Mouse (Mus musculus) T-cell, adult 2 months (primary cell): ENCODE measurements around the gene Ifitm6.
"Not testable (repeated sequence)": the region's sequence is repeated elsewhere in the genome, so short reads cannot be mapped to it uniquely, and the experiment has no call there.

Source experiments
- DNase-seq: peaks from one replicate; pipeline ENCODE4 v3.0.0; 2022; ENCODE audit warnings: low spot score

Gene Ifitm6

DNA sequence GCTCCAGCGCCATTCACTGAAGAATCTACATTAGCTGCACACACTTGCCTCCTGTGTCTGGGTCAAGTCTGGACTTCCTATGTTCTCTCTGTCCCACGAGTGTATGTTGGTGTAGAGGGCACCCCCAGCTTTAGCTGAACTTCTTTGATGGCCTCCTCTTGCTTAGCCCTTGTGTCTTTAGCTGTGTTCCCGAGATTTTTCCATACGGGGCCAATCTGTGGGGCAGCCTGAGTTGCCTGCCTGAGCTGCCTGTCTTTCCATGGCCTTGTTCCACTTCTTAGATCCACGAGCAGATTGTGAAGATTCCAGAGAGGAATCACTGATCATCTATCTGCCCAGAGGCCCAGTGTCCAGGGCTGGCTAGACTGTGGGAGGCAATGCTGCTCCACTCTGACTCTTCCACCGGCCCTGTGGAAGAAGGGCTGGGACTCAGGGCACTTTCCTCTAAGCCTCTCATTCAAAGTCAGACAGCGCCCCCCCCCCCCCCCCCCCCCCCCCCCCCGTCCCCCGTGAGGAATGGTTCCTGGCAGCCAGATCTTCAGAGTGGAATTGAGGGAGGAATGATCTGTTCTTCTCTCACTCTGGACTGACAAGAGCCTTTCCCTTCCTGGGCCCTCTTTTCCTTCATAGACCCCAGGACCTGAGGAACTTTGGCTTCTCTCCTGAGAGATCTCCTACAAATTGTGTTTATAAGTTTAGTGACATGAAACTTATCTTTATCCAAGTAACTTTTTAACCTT lies 23.3 kb upstream of the Ifitm6 start:
- DNase-seq: no peak

DNA sequence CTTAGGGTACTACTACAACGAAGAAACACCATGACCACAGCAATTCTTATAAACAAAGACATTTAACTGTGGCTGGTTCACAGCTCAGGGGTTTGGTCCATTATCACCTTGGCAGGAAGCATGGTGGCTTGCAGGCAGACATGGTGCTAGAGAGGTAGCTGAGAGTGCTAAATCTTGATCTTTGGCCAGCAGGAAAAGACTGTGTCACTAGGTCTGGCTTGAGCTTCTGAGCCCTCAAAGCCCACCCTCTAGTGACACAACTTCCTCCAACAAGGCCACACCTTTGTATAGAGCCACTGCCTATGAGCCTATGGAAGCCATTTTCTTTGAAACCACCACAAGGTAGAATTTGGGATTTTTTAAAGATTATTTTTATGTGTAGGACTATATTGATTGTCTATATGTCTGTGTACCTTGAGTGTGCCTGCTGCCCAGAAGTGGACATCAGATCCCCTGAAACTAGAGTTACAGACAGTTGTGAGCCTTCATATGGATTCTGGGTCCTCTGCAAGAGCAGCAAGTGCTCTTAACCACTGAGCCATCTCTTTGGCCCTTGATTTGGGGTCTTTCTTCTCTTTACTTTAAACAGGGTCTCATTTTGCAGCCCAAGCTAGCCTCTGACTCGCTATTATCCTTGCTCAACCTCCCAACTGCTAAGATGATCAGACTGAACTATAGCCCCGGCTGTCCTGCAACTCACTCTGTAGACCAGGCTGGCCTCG lies 21.8 kb upstream of the Ifitm6 start:
- no peak for DNase-seq

DNA sequence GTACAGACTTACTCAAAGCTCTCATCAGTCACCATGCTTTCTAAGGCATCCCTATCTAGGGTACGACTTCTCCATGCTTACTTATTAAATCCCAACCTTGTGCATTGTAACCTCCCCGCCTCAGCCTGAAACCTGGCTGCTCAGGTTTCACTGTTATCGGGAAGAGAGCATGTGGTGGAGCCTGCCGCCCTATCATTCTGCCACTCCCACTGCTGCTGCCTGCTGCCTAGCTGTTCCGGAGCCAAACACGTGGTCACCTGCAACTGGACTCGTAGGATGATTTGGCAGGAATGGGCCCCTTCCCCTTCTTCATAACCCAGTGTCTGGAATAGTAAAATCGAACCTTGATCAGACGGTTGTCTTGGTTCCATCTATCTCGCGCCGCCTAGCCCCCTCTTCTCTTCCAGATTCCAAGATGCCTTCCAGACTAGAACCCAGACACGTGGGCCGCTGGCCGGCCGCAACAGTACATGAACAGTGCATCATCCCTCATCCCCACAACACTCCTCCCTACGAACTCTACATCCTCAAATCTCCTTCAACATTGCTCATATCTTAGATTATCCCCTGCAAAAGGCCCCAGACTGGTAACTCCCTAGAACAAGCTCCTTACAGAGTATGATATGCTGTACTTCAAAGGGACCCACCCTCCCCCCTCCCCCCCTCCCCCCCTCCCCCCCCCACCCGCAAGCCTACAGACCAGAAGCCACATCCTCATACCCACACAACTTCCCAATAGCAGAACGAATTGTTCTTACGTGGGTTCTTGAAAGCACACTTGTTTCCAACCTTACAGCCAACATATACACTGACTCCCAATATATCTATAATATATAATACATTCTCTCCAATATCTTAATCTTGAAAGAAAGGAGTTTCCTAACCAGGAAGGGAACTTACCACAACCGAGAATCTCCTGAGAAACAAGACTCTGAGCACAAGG lies 20.6 kb upstream of the Ifitm6 start:
- no peak for DNase-seq

DNA sequence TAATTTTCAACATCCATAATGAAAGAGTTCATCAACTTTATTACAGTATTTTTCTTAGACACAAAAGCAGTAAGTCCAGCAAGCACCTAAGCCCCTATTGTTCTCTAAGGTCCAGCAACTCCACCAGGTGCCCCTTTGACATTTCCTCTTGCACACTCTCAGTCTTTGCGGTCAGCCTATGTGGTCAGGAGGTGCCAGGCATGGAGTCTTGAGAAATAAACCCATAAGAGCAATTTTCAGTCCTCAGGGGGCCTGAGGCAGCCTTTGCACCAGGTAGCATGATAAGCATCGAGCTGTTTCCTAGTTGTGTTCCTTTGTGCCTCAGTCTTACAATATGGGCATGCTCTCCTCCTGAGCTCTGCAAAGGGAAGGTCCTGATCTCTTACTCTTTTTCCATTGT lies 18.9 kb upstream of the Ifitm6 start:
- not testable (repeated sequence) for DNase-seq

DNA sequence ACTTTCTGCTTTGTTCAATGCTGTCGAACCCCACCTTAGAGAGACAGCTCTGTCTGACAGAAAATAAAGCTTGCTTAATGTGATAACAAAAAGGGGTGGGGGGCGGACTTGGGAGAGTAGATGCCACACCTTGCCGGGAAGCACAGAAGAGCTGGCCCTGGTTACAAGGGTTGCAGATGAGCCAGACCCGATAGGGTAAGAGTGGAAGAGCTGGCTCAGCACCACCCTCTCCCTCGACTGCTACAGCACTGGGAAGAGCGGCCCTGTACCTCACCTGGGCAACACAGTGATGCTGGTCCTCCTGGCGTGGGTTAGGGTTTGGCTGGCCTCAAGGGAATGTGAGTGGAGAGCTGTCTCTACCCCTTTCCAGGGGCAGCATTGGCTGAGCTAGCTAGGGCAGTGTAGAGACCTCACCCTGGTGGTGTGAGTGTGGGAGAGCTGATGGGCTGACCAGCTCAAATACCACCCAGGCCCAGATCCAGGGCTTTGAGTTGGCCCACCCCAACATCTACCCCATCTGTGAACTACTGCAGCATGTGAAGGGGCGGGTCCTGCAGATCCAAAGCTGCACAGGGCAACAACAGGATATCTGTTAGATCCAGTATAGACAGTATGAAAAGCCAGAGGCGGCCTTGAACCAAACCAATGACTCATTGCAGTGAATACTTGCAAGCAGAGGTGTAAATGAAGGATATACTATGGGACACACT lies 14.9 kb upstream of the Ifitm6 start:
- DNase-seq: no peak

DNA sequence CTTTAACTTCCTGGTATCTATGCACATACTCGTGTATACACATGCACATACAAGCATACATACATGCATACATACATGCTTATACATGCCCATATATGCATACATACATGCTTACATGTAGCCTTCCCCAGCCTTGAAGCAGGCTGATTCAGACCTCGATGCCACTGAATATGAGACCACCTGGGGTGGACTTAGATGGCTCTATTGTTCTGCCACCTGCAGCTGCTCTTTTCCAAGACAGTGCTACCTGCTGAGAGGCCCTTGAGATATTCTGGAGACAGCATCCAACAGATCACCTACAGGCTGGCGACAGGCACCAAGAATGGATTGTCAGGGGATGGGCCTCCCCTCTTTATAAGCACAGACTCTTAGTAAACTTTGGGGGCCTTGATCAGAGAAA lies 12.7 kb upstream of the Ifitm6 start:
- no peak for DNase-seq

DNA sequence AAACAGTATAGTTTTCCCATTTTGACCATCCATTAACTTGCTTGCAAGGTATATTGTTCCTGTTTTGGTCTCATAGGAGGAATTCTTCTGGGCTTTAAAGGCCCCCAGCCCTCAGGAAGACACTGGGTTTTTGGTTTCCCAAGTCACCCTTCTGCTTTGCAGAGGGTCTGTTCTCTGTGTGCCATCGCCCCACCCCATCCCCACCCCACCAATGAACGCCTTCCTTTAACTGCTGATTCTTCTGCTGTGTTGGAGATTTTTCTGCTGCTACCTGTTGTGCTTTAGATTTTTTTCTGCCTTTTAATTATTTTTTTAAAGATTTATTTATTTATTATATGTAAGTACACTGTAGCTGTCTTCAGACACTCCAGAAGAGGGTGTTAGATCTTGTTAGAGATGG lies 11.1 kb upstream of the Ifitm6 start, which contains the start of gene Gm17387:
TSS of gene Gm17387 (plus strand) at position 301 of the 400 bp plus-strand sequence.
- no peak for DNase-seq

DNA sequence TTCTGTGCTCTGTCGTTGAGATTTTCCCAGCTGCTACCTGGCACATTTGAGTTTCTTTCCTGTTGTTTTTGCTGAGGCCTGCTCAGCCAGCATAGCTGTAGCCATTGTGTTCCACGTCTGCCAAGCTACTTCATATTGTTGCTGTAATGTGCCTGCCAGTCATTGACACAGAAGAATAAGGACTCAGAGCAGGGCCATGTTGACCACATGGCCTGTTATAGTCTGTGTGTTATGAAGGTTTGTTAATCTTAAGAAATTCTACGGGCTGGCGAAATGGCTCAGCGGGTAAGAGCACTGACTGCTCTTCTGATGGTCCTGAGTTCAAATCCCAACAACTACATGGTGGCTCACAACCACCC lies 9.0 kb upstream of the Ifitm6 start:
- no peak for DNase-seq

DNA sequence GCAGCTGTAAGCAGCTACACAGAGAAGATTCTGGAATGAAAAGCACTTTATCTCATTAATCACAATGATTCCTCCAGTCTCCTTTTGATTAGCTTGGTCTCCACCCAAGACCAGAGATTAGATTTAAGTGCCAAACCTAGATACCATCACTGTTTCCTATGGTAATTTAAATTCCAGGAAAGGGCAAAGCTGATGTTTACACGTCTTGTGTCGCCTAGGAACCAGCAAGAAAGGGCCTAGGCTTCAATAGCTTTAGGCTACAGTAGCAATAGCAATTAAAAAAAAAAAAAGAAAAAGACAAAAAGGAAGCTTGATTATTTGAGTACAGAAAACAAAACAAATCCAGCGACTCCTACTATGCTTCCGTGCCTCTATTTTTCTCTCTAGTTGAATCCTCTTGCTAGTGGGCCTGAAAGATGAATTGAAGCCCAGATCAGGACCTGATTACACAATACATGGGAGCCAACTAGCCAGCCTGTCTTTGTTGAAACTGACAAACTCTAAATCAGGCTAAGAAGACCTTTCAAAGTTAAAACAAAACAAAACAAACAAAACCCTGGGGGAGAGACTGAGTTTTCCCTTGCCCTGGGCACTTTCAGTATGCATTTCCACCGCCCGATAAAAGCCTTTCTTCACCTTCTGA lies 8.5 kb upstream of the Ifitm6 start:
- DNase-seq: no peak

DNA sequence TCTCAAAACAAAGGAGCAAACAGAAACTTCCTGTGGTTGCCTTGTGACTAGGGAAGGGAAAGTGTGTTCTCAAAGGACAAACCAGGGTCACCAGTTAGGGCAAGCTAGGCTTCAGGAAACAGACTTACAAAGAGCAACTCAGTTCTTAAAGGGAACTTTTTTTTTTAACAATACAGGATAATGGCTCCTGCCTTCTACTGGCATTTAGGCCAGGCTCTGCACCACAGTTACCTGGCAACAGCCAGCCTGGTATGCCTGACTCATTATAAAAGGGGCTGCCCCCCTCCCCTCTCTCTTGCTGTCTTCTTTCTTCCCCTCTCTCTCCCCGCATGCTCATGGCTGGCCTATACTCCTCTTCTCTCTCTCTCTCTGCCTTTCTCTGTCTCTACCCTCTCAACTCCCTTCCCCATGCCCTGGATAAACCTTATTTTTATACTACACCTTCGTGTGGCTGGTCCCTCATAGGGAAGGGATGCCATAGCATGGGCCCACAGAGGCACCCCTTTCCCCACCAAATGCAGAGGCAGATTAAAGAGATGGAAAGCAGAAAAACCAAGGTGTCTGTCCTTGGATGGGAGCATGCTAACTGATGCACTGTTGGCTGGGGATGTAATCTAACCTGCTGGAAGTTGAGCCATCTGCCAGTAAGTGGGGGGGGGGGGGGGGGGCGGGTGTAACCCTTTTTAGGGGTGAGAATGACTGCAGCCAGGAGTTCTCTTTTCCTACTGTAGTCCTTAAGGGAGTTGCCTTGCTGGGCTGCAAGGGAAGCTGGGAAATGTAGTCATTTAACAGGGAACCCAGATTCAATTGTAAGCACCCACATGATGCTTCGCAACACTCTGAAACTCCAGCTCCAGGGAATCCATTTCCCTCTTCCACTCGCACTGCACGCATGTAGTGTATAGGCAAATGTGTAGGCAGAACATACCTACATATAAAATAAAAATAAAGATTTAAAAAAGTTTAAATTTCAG lies 7.4 kb upstream of the Ifitm6 start:
- no peak for DNase-seq

DNA sequence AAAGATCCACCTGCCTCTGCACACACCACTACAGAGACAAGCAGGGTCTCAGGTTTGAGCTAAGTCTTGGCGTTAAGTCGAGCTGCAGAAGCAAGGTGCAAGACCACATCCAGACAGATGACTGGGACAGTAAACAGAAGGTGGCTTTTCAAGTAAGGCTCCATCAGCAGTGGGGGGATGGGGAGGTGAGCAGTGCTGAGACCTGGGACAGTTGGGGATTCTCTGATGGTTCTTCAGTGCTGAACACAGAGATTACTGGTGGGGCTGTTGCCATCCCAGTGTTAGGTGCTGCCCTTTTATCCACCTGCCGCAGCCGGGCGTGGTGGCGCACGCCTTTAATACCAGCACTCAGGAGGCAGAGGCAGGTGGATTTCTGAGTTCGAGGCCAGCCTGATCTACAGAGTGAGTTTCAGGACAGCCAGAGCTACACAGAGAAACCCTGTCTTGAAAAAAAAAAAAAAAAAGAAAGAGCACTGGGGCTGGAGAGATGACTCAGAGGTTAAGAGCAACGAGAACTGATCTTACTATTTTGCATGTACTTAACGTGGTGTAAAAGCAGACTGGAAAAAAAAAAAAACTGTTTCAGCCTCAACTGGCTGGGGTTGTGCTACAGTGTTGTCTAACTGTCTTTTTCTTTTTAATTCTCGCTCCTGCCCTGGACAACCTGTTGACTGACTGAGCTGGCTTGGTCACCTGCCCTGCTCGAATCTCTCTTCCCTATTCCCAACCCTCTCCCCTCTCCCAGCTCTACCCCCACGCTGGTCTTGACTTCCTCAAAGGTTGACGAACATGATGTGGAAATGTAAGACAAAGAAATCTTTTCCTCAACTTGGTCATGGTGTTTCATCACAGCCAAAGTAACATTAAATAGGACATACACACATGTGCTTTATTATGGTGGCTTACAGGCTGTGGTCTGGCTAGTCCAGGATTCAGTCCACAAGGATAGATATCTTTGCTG lies 4.0 kb upstream of the Ifitm6 start:
- DNase-seq: no peak

DNA sequence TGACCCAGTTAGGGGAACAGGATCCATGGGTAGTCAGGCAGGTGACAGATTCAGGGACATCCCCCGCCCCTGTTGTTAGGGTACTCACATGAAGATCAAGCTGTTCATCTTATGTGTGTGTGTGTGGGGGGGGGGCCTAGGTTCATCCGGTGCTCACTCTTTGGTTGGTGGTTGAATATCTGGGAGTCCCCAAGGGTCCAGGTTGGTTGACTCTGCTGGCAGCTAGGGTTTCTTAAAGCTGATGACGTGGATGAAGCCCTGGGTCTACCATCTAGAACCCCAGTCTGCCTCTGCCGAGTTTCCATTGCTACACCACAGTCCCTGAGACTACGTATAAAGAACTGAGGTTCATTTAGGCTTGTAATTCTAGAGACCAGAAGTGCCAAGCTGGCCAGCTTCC lies 1.3 kb upstream of the Ifitm6 start:
- DNase-seq: no peak

DNA sequence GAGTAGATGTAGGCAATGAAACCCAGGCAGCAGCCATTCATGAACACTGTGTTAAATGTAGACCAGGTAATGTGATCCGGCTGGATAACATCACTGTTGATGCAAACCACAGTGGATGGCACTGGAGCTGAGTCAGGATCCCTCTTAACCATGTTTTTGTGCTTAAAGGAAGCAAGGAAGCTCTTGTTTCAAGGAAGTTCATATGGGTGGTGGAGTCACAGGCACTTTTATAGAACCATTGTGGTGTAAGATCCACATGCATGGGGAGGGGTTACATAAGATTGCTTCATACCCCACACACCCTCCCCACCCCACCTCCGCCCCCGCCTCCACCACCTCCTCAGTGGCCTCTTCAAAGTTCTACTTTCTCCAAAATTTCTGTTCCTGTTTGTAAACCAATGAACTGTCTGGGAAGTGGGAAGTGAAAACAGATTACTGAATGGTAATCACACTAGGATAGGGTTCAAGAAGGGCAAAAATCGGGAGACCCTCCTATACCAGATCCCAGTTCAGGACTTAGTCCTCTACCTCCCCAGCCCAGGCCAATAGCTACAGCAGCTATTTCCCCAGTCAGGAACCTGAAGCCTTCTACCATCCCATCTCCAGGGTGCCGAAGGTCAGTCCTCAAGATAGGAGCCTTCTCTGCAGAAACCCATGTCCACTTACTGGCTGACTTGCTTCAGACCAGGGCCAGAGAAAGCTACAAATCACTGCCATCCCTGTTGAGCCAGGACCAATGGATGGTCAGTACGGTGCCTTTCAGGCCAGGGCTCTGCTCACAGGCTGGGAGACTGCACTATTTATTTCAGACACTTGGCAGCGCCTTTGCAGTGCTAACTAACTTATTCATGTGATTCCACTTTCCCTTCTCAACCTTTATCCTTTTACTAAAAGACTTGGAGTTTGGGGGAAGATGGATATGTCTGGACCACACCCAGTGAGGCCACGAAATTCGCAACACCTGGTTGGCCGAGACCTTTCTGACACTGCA lies 722 bp downstream of the Ifitm6 start:
- DNase-seq: no peak

DNA sequence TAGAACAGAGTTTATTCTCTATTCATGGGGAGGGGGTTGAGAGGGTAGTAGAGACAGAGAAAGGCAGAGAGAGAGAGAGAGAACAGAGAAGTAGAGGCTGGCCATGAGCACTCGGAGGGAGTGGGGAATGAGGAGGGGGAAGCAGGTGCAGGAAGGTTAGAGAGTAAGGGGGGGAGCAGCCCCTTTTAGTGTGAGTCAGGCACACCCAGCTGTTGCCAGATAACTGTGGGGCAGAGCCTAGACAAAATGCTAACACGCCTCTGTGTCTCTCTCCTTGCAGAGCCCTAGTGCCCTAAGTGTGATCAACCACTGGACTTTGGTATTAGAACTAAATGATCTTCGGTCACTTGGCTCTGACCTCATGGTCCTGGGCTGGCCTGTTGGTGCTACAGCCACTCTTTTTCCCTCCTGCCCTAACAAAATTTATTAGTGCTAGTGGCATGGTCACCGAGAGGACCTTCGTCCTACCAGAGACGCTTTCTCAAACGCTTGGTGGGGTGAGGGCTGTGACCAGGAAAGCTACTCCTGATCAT lies 6.4 kb downstream of the Ifitm6 start:
- DNase-seq: no peak

DNA sequence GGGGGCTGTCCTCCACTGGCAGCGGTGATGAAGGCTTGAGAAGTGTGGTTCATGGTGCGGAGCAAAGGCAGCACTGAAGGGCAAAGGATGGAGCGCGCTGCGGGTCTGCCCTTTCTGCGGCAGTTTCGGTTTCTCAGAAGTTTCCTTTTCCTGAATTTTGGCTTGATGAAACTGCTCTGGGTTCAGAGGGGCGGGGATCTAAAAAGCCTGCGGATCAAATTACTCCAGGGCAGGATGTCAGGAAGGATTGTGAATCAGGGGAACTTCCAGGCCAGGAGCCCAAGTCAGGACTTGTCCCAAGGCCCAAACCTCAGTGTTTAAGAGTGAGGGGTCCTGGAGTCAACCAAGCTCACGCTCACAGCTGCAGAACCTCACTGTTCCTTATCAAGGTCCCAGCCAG lies 7.1 kb downstream of the Ifitm6 start, which contains the start of gene Ifitm3:
TSS of gene Ifitm3 (minus strand) at position 178 of the 400 bp plus-strand sequence.
- no peak for DNase-seq

DNA sequence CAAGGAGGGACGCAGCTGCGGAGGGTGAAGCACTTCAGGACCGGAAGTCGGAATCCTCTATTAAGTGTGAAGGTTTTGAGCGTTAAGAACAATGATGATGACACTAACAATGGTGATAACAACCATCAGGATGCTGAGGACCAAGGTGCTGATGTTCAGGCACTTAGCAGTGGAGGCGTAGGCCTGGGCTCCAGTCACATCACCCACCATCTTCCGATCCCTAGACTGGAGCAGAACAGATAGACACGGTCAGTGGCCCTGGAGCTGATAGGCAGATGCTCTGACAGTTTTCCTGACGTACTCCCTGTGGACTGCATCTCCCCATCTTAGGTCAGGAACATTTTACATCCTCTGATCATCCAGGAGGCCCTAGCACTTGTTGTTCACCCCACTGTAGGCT lies 8.1 kb downstream of the Ifitm6 start:
- DNase-seq: no peak

DNA sequence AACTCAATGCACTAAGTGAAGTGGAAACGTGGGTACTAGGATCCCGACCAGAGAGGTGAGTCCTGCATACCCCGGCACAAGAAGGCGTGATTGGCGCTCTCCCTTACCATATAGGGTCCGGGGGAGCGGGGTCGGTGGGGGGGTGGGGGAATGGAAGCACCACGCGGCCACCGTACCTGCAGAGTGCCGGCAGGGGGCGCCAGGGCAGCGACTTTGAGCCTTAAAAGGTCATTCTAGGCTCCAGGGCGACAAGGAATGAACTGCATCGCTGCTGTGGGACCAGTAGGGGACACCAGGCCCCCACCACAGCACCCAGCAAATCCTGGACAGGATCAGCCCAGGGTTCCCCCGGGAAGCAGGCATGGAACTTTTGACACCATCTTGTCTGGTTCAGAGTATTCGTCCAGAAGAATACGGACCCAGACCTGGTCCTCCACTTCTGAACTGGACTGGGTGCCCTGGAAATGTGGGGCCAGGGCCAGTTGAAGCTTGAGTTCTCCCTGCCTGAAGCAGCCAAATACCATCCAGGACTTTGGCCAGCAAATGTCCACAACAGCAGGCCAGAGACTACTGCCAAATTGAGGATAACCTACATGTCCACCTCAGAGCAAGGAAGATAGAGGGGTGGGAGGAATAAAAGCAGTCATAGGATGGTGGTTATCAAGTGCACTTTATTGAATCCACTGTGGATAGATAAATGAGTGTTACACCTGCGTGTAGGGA lies 8.6 kb downstream of the Ifitm6 start:
- peak; percentile 74 for DNase-seq
